Mouse (Mus musculus) kidney, adult 2 months (tissue): ENCODE data around the gene Nemp1. TPM values are rescaled to one million over a fixed set of nuclear protein-coding genes. Genes with fewer than 3 reads are reported as not detected.
A peak's percentile ranks its signal among the peaks of the same experiment; 100 is the strongest.

ENCODE experiments used
- DNase-seq: peaks from one replicate; pipeline ENCODE4 v3.0.0; 2021
- H3K27ac ChIP-seq: fragments of 200-500 bp; 2 replicates; pipeline ENCODE4 v1.5.1; 2012; ENCODE audit warnings: low read depth, low read length, control low read depth, inconsistent platforms; ENCODE audit not compliant: insufficient read depth
- H3K27me3 ChIP-seq: fragments of 200-500 bp; replicated peaks from 2 replicates; pipeline ENCODE4 v1.6.1; 2012; ENCODE audit warnings: mild to moderate bottlenecking, moderate library complexity, low read length, inconsistent platforms; ENCODE audit not compliant: control insufficient read depth, insufficient read depth
- H3K36me3 ChIP-seq: fragments of 200-500 bp; 2 replicates; pipeline ENCODE4 v1.6.1; 2012; ENCODE audit warnings: mild to moderate bottlenecking, moderate library complexity, low read length, inconsistent platforms; ENCODE audit not compliant: control insufficient read depth, insufficient read depth
- H3K4me1 ChIP-seq: fragments of 200-500 bp; 2 replicates; pipeline ENCODE4 v1.6.1; 2011; ENCODE audit warnings: low read length; ENCODE audit not compliant: control insufficient read depth, insufficient read depth
- H3K4me3 ChIP-seq: fragments of 200-500 bp; 2 replicates; pipeline ENCODE4 v1.5.1; 2011; ENCODE audit warnings: mild to moderate bottlenecking, low read depth, low read length, control low read depth; ENCODE audit not compliant: insufficient read depth
- CTCF ChIP-seq: fragments of 200-500 bp; conservative IDR thresholded peaks from 2 replicates; pipeline ENCODE4 v1.5.1; 2011; ENCODE audit warnings: low read depth, mild to moderate bottlenecking, control low read depth, low read length, moderate library complexity, mixed read lengths; ENCODE audit not compliant: insufficient read depth, insufficient read length
- POLR2A ChIP-seq: fragments of 200-500 bp; IDR thresholded peaks from one replicate; pipeline ENCODE4 v1.6.1; 2011; ENCODE audit warnings: low read depth, low read length, control low read depth
- WGBS: fragments of 180-500 bp; shearing (Covaris S2); methylation state at CpG from one replicate; pipeline ENCODE4 v1.1.7; 2018; 5-methylcytosine and 5-hydroxymethylcytosine counted together
- polyA plus RNA-seq: library from polyadenylated mRNA; depleted of rRNA; stranded (reverse); fragments of >200 nt; gene quantifications from 2 replicates; pipeline ENCODE4 v1.2.3, GENCODE M21; 2012

Gene Nemp1
- polyA plus RNA-seq, 1 experiment, result 2.5 TPM

- DNase-seq, result no peak
- Histone ChIP-seq H3K27ac (no peak overlapping the region), H3K27me3 (no peaks in the 10 kb centered on the region), H3K4me3 (no peak overlapping the region), H3K4me1 (no peaks in the 10 kb centered on the region), H3K36me3 (no peaks in the 10 kb centered on the region)
- 88% methylated on average over 6 of the region's 6 CpGs for WGBS
- no peak for TF ChIP-seq CTCF
- no peak for TF ChIP-seq POLR2A
Observed at GRCm38 (mm10) chr10:127682886-127683285, 16.2 kb downstream of the Nemp1 start.

- H3K36me3 ChIP-seq, result no peaks in the 10 kb centered on the region
- TF ChIP-seq CTCF (no peak), POLR2A (no peak)
Observed at GRCm38 (mm10) chr10:127691053-127691452, 24.4 kb downstream of the Nemp1 start.

GRCm38 (mm10) chr10:127694636-127695035 lies 27.9 kb downstream of the Nemp1 start:
- no peaks in the 10 kb centered on the region for H3K4me1 ChIP-seq
- H3K27me3 ChIP-seq, result no peaks in the 10 kb centered on the region
- TF ChIP-seq POLR2A (no peak), CTCF (0 out of 2 replicates have a peak, but pooled peaks have one; percentile 22)
- WGBS, result 41% methylated on average over 2 of the region's 2 CpGs
- DNase-seq, result peak; percentile 43
- no peak overlapping the region for H3K27ac ChIP-seq
- no peak overlapping the region for H3K4me3 ChIP-seq
- no peaks in the 10 kb centered on the region for H3K36me3 ChIP-seq

More at GRCm38 (mm10) chr10:127691053-127691452, 24.4 kb downstream of the Nemp1 start:
- 17% methylated on average over 1 of the region's 1 CpGs for WGBS
- Histone ChIP-seq H3K27me3 (no peaks in the 10 kb centered on the region), H3K27ac (no peak overlapping the region), H3K4me1 (no peaks in the 10 kb centered on the region), H3K4me3 (no peak overlapping the region)
- no peak for DNase-seq

- WGBS, result 96% methylated on average over 7 of the region's 7 CpGs
- DNase-seq, result no peak
- Histone ChIP-seq H3K36me3 (no peaks in the 10 kb centered on the region), H3K4me1 (no peaks in the 10 kb centered on the region), H3K27ac (no peak overlapping the region), H3K27me3 (no peaks in the 10 kb centered on the region), H3K4me3 (no peak overlapping the region)
- TF ChIP-seq CTCF (no peak), POLR2A (no peak)
Observed at GRCm38 (mm10) chr10:127695775-127696174, 29.1 kb downstream of the Nemp1 start.

GRCm38 (mm10) chr10:127698966-127699365 lies 32.3 kb downstream of the Nemp1 start:
- Histone ChIP-seq H3K4me3 (no peak overlapping the region), H3K36me3 (no peaks in the 10 kb centered on the region), H3K27me3 (no peaks in the 10 kb centered on the region), H3K4me1 (no peaks in the 10 kb centered on the region), H3K27ac (no peak overlapping the region)
- DNase-seq, result no peak
- WGBS, result 96% methylated on average over 7 of the region's 7 CpGs
- TF ChIP-seq CTCF (no peak), POLR2A (no peak)

DNA sequence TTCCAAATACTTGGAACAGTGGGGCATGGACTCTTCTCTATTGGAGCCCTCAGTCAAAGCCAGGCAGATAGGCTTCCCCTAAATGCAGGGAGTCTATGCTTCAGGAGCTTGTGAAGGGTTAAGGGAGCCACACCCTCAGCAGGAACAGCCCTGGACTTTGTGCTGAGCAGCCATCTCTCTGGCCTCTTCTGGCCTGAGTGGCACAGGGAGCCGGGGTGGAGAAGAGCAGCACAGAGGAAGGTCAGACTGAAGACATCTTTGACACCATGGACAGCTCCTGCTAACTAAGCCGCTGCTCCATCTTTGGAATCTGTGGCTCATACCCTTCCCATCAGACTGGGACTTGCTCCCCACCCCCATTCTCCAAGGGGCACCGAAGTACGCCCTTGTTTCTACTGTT lies 36.6 kb downstream of the Nemp1 start:
- Histone ChIP-seq H3K36me3 (no peaks in the 10 kb centered on the region), H3K27ac (no peak overlapping the region), H3K27me3 (no peaks in the 10 kb centered on the region), H3K4me1 (no peaks in the 10 kb centered on the region), H3K4me3 (no peak overlapping the region)
- WGBS, result 35% methylated on average over 4 of the region's 4 CpGs
- TF ChIP-seq CTCF, result no peak
- peak; percentile 12 for DNase-seq

DNA sequence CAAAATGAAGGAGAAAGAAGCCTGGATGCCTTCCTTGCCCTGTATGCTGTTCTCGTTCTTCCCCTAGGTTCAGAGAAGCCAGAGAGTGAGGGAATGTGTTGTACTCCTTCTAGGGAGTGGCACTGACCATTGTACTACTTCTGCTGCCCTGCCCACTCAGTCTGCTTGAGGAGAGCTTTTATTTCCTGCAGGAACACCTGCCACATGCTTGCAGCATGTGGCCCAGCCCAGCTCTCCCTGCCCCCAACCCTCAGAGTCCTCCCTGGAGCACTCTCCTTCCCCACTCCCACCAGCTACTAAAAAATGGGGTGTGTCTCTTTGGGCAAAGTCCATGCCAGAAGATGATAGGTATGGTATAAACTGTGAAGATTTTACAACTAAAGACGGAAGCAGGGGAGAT lies 37.6 kb downstream of the Nemp1 start:
- WGBS, result 51% methylated on average over 2 of the region's 2 CpGs
- DNase-seq, result no peak
- TF ChIP-seq POLR2A, result no peak
- no peak for TF ChIP-seq CTCF
- no peak overlapping the region for H3K27ac ChIP-seq
- H3K27me3 ChIP-seq, result no peaks in the 10 kb centered on the region
- H3K36me3 ChIP-seq, result no peaks in the 10 kb centered on the region
- no peaks in the 10 kb centered on the region for H3K4me1 ChIP-seq
- no peak overlapping the region for H3K4me3 ChIP-seq
